Mouse (Mus musculus): ENCODE measurements around the gene Celf2. TPM values are rescaled to one million over a fixed set of nuclear protein-coding genes. Genes with fewer than 3 reads are reported as not detected.

Gene Celf2
- polyA plus RNA-seq, 1 experiment from 2014 or later: 60.7 TPM

GRCm38 (mm10) chr2:6572976-6573375 lies 936.4 kb downstream of the Celf2 start:
- H3K27me3 ChIP-seq: no peaks in the 10 kb centered on the region
- H3K4me2 ChIP-seq: no peak overlapping the region
- no peak for ATAC-seq (ENCODE audit: insufficient number of reproducible peaks, low FRiP score, low TSS enrichment, low read depth)
- no peaks in the 10 kb centered on the region for H3K9me3 ChIP-seq
- whole genome bisulfite sequencing: 69% methylated on average over 5 of the region's 5 CpGs
- no peak overlapping the region for H3K27ac ChIP-seq
- H3K4me3 ChIP-seq: no peak overlapping the region
- no peaks in the 10 kb centered on the region for H3K4me1 ChIP-seq
- H3K36me3 ChIP-seq: no peaks in the 10 kb centered on the region
- no peak overlapping the region for H3K9ac ChIP-seq

GRCm38 (mm10) chr2:6569040-6569542 lies 940.3 kb downstream of the Celf2 start:
- Histone ChIP-seq H3K4me1 (no peaks in the 10 kb centered on the region), H3K9ac (no peak overlapping the region), H3K27me3 (no peaks in the 10 kb centered on the region), H3K4me2 (no peak overlapping the region), H3K36me3 (no peaks in the 10 kb centered on the region), H3K4me3 (no peak overlapping the region), H3K27ac (no peak overlapping the region), H3K9me3 (no peaks in the 10 kb centered on the region)
- 63% methylated on average over 1 of the region's 1 CpGs for WGBS
- ATAC-seq (ENCODE audit: insufficient number of reproducible peaks, low FRiP score, low TSS enrichment, low read depth): no peak

- WGBS: 86% methylated on average over 3 of the region's 3 CpGs
- Histone ChIP-seq H3K27ac (no peak overlapping the region), H3K9me3 (no peaks in the 10 kb centered on the region), H3K36me3 (no peaks in the 10 kb centered on the region), H3K4me2 (no peak overlapping the region), H3K27me3 (no peaks in the 10 kb centered on the region), H3K4me1 (no peaks in the 10 kb centered on the region), H3K9ac (no peak overlapping the region), H3K4me3 (no peak overlapping the region)
- no peak for ATAC-seq (ENCODE audit: insufficient number of reproducible peaks, low FRiP score, low TSS enrichment, low read depth)
Observed at GRCm38 (mm10) chr2:6565175-6565574, 944.2 kb downstream of the Celf2 start.

- Histone ChIP-seq H3K27me3 (no peaks in the 10 kb centered on the region), H3K36me3 (no peaks in the 10 kb centered on the region), H3K4me2 (no peak overlapping the region), H3K9ac (no peak overlapping the region), H3K4me1 (no peaks in the 10 kb centered on the region), H3K4me3 (no peak overlapping the region), H3K9me3 (no peaks in the 10 kb centered on the region), H3K27ac (no peak overlapping the region)
- no peak for ATAC-seq (ENCODE audit: insufficient number of reproducible peaks, low FRiP score, low TSS enrichment, low read depth)
- WGBS: 82% methylated on average over 3 of the region's 3 CpGs
Observed at GRCm38 (mm10) chr2:6561337-6561736, 948.0 kb downstream of the Celf2 start.

GRCm38 (mm10) chr2:6560802-6561201 lies 948.6 kb downstream of the Celf2 start:
- Histone ChIP-seq H3K36me3 (no peaks in the 10 kb centered on the region), H3K4me1 (no peaks in the 10 kb centered on the region), H3K27me3 (no peaks in the 10 kb centered on the region), H3K9me3 (no peaks in the 10 kb centered on the region), H3K27ac (no peak overlapping the region), H3K4me2 (no peak overlapping the region), H3K9ac (no peak overlapping the region), H3K4me3 (no peak overlapping the region)
- no peak for ATAC-seq (ENCODE audit: insufficient number of reproducible peaks, low FRiP score, low TSS enrichment, low read depth)
- 99% methylated on average over 3 of the region's 3 CpGs for WGBS

GRCm38 (mm10) chr2:6559581-6559980 lies 949.8 kb downstream of the Celf2 start:
- no peaks in the 10 kb centered on the region for H3K4me1 ChIP-seq
- H3K9ac ChIP-seq: no peak overlapping the region
- H3K27ac ChIP-seq: no peak overlapping the region
- WGBS: 85% methylated on average over 2 of the region's 2 CpGs
- H3K9me3 ChIP-seq: no peaks in the 10 kb centered on the region
- no peaks in the 10 kb centered on the region for H3K36me3 ChIP-seq
- no peak overlapping the region for H3K4me3 ChIP-seq
- ATAC-seq (ENCODE audit: insufficient number of reproducible peaks, low FRiP score, low TSS enrichment, low read depth): no peak
- H3K27me3 ChIP-seq: no peaks in the 10 kb centered on the region
- no peak overlapping the region for H3K4me2 ChIP-seq

GRCm38 (mm10) chr2:6558303-6559254 lies 950.8 kb downstream of the Celf2 start:
- no peak overlapping the region for H3K4me2 ChIP-seq
- no peak for ATAC-seq (ENCODE audit: insufficient number of reproducible peaks, low FRiP score, low TSS enrichment, low read depth)
- no peak overlapping the region for H3K4me3 ChIP-seq
- H3K9me3 ChIP-seq: no peaks in the 10 kb centered on the region
- H3K36me3 ChIP-seq: no peaks in the 10 kb centered on the region
- H3K9ac ChIP-seq: no peak overlapping the region
- no peaks in the 10 kb centered on the region for H3K27me3 ChIP-seq
- no peaks in the 10 kb centered on the region for H3K4me1 ChIP-seq
- WGBS: 82% methylated on average over 14 of the region's 14 CpGs
- H3K27ac ChIP-seq: no peak overlapping the region

- H3K4me3 ChIP-seq: no peak overlapping the region
- no peaks in the 10 kb centered on the region for H3K4me1 ChIP-seq
- no peak overlapping the region for H3K9ac ChIP-seq
- ATAC-seq (ENCODE audit: insufficient number of reproducible peaks, low FRiP score, low TSS enrichment, low read depth): no peak
- H3K36me3 ChIP-seq: no peaks in the 10 kb centered on the region
- WGBS: 77% methylated on average over 3 of the region's 3 CpGs
- no peak overlapping the region for H3K27ac ChIP-seq
- H3K9me3 ChIP-seq: no peaks in the 10 kb centered on the region
- no peaks in the 10 kb centered on the region for H3K27me3 ChIP-seq
- H3K4me2 ChIP-seq: no peak overlapping the region
Observed at GRCm38 (mm10) chr2:6557749-6558148, 951.6 kb downstream of the Celf2 start.

GRCm38 (mm10) chr2:6556913-6557312 lies 952.5 kb downstream of the Celf2 start:
- 93% methylated on average over 2 of the region's 2 CpGs for WGBS
- no peaks in the 10 kb centered on the region for H3K27me3 ChIP-seq
- ATAC-seq (ENCODE audit: insufficient number of reproducible peaks, low FRiP score, low TSS enrichment, low read depth): no peak
- no peak overlapping the region for H3K4me3 ChIP-seq
- H3K9ac ChIP-seq: no peak overlapping the region
- H3K27ac ChIP-seq: no peak overlapping the region
- no peaks in the 10 kb centered on the region for H3K9me3 ChIP-seq
- no peaks in the 10 kb centered on the region for H3K36me3 ChIP-seq
- no peaks in the 10 kb centered on the region for H3K4me1 ChIP-seq
- no peak overlapping the region for H3K4me2 ChIP-seq

- Histone ChIP-seq H3K9me3 (no peaks in the 10 kb centered on the region), H3K27me3 (no peaks in the 10 kb centered on the region), H3K36me3 (no peaks in the 10 kb centered on the region), H3K9ac (no peak overlapping the region), H3K27ac (no peak overlapping the region), H3K4me1 (no peaks in the 10 kb centered on the region), H3K4me2 (no peak overlapping the region), H3K4me3 (no peak overlapping the region)
- no peak for ATAC-seq (ENCODE audit: insufficient number of reproducible peaks, low FRiP score, low TSS enrichment, low read depth)
- 93% methylated on average over 7 of the region's 7 CpGs for WGBS
Observed at GRCm38 (mm10) chr2:6553656-6554055, 955.7 kb downstream of the Celf2 start.

- Histone ChIP-seq H3K9me3 (no peaks in the 10 kb centered on the region), H3K4me1 (no peaks in the 10 kb centered on the region), H3K36me3 (no peaks in the 10 kb centered on the region), H3K4me2 (no peak overlapping the region), H3K4me3 (no peak overlapping the region), H3K27ac (no peak overlapping the region), H3K27me3 (no peaks in the 10 kb centered on the region), H3K9ac (no peak overlapping the region)
- WGBS: 92% methylated on average over 7 of the region's 7 CpGs
- ATAC-seq (ENCODE audit: insufficient number of reproducible peaks, low FRiP score, low TSS enrichment, low read depth): no peak
Observed at GRCm38 (mm10) chr2:6549251-6549650, 960.1 kb downstream of the Celf2 start.

GRCm38 (mm10) chr2:6547139-6547664 lies 962.2 kb downstream of the Celf2 start:
- no peak overlapping the region for H3K9ac ChIP-seq
- H3K27me3 ChIP-seq: no peaks in the 10 kb centered on the region
- no peak overlapping the region for H3K4me3 ChIP-seq
- H3K9me3 ChIP-seq: no peaks in the 10 kb centered on the region
- no peaks in the 10 kb centered on the region for H3K36me3 ChIP-seq
- peak overlapping the region; percentile 7; the same call in 1 of the 2 replicates for H3K27ac ChIP-seq
- H3K4me1 ChIP-seq: no peaks in the 10 kb centered on the region
- WGBS: 59% methylated on average over 9 of the region's 9 CpGs
- ATAC-seq (ENCODE audit: insufficient number of reproducible peaks, low FRiP score, low TSS enrichment, low read depth): no peak
- no peak overlapping the region for H3K4me2 ChIP-seq
